Mouse (Mus musculus) limb, embryonic 14.5 days (tissue): ENCODE measurements around the gene Syt2. TPM values are rescaled to one million over a fixed set of nuclear protein-coding genes. Genes with fewer than 3 reads are reported as not detected.

Experiments
- ATAC-seq: fragments of 200-750 bp; cut with Nextera tagmentation; 2 replicates; pipeline ENCODE4 v1.8.0; 2017; ENCODE audit warnings: low read depth, moderate number of reproducible peaks, moderate TSS enrichment; ENCODE audit not compliant: low FRiP score
- DNase-seq: peaks from one replicate; pipeline ENCODE4 v3.0.0-alpha.2; 2015; ENCODE audit warnings: low spot score
- H3K27ac ChIP-seq: fragments of 300-500 bp; sonication (generic); replicated peaks from 2 replicates; pipeline ENCODE4 v1.5.1; 2014; ENCODE audit warnings: low read depth, mild to moderate bottlenecking, low read length, moderate library complexity, mixed read lengths
- H3K27me3 ChIP-seq: fragments of 300-500 bp; sonication (generic); 2 replicates; pipeline ENCODE4 v1.6.1; 2014; ENCODE audit warnings: low read length, mixed read lengths; ENCODE audit not compliant: control insufficient read depth, insufficient read depth
- H3K36me3 ChIP-seq: fragments of 300-500 bp; sonication (generic); 2 replicates; pipeline ENCODE4 v1.6.1; 2014; ENCODE audit warnings: mild to moderate bottlenecking, low read length, moderate library complexity, mixed read lengths; ENCODE audit not compliant: control insufficient read depth, insufficient read depth
- H3K4me1 ChIP-seq: fragments of 300-500 bp; sonication (generic); 2 replicates; pipeline ENCODE4 v1.6.1; 2014; ENCODE audit warnings: antibody characterized with exemption, low read length, mixed read lengths; ENCODE audit not compliant: control insufficient read depth, insufficient read depth
- H3K4me2 ChIP-seq: fragments of 300-500 bp; sonication (generic); replicated peaks from 2 replicates; pipeline ENCODE4 v1.6.1; 2014; ENCODE audit warnings: low read depth, mild to moderate bottlenecking, low read length, moderate library complexity; ENCODE audit not compliant: severe bottlenecking
- H3K4me3 ChIP-seq: fragments of 300-500 bp; sonication (generic); replicated peaks from 2 replicates; pipeline ENCODE4 v1.5.1; 2014; ENCODE audit warnings: low read length
- H3K9ac ChIP-seq: fragments of 300-500 bp; sonication (generic); 2 replicates; pipeline ENCODE4 v1.6.1; 2014; ENCODE audit warnings: mild to moderate bottlenecking, low read depth, low read length, moderate library complexity; ENCODE audit not compliant: severe bottlenecking
- H3K9me3 ChIP-seq: fragments of 300-500 bp; sonication (generic); 2 replicates; pipeline ENCODE4 v1.6.1; 2016; ENCODE audit warnings: low read length; ENCODE audit not compliant: control insufficient read depth
- POLR2A ChIP-seq: fragments of 200-500 bp; IDR thresholded peaks from 2 replicates; pipeline ENCODE4 v1.8.0; 2012; ENCODE audit warnings: inconsistent platforms, mild to moderate bottlenecking, moderate library complexity, borderline replicate concordance; ENCODE audit not compliant: insufficient read depth, insufficient read length; ENCODE audit errors: extremely low read depth
- WGBS: fragments of 180-500 bp; shearing (Covaris S2); extraction: QIAGEN DNeasy Blood & Tissue Kit; methylation state at CpG from one replicate; pipeline ENCODE4 v1.1.7; 2014; 5-methylcytosine and 5-hydroxymethylcytosine counted together
- polyA plus RNA-seq, 2 experiments: library from polyadenylated mRNA; depleted of rRNA in 1 of 2; stranded (reverse) in 1 of 2; unstranded in 1 of 2; fragments of >200 nt; fragmentation: Nextera tagmentation in 1 of 2; extraction: Ambion mirVana in 1 of 2; gene quantifications; 2 replicates each; pipeline versions ENCODE4 v1.2.1 to v1.2.3; 2012 to 2014

Syt2 gene
- polyA plus RNA-seq, 2 experiments = 0.44 to 1.5 TPM

DNA sequence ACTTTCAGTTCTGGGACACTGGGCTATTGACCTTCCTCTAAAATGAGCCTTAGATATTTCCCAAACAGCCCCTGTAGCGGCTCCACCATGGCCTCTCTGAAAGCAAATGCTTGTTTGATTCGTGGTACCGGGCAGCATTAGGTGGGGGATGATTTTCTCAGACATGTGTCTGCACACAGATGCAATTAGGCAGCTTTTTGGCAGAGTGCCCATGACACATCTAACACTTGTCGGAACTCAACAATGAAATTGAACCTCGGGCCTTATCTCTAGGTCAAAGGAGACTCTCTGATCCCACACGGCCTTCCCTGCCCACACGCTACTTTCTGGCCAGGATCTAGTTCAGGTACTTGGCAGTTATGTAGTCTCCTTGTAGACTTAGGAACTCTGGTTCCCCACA, 12.4 kb downstream of the Syt2 start:
- Histone ChIP-seq H3K27me3 (no peaks in the 10 kb centered on the region), H3K4me1 (0 out of 2 replicates have a peak, but pooled peaks cover under 1% of the 10 kb centered on the region), H3K4me3 (no peak overlapping the region), H3K9me3 (no peaks in the 10 kb centered on the region), H3K9ac (no peak overlapping the region), H3K27ac (no peak overlapping the region), H3K36me3 (no peaks in the 10 kb centered on the region), H3K4me2 (no peak overlapping the region)
- TF ChIP-seq POLR2A = no peak
- ATAC-seq = no peak
- WGBS = 64% methylated on average over 7 of the region's 7 CpGs
- DNase-seq = no peak

DNA sequence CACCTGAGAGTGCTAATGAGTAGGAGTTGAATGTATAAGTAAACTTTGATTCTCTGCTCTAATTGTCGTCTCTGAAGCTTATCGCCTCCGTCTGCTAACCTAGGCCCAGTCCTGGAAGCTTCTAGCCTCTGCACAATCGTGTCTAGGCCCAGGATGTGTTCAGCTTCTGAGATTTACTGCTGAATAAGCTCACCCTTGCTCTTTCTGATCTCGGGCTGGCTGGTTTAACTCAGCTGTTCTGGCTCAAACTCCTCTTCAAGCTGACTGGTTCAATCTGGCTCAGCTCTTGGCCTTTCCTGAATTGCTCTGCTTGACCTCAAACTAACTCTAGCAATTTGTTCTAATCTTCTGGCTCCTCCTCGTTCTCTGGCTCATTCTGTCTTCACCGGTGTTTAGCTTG, 13.7 kb downstream of the Syt2 start:
- H3K9ac ChIP-seq = no peak overlapping the region
- H3K4me2 ChIP-seq = no peak overlapping the region
- H3K9me3 ChIP-seq = no peaks in the 10 kb centered on the region
- 46% methylated on average over 7 of the region's 7 CpGs for WGBS
- H3K4me1 ChIP-seq = no peaks in the 10 kb centered on the region
- H3K4me3 ChIP-seq = no peak overlapping the region
- ATAC-seq (no peak), DNase-seq (no peak)
- H3K27me3 ChIP-seq = no peaks in the 10 kb centered on the region
- H3K36me3 ChIP-seq = no peaks in the 10 kb centered on the region
- TF ChIP-seq POLR2A = no peak
- H3K27ac ChIP-seq = no peak overlapping the region

DNA sequence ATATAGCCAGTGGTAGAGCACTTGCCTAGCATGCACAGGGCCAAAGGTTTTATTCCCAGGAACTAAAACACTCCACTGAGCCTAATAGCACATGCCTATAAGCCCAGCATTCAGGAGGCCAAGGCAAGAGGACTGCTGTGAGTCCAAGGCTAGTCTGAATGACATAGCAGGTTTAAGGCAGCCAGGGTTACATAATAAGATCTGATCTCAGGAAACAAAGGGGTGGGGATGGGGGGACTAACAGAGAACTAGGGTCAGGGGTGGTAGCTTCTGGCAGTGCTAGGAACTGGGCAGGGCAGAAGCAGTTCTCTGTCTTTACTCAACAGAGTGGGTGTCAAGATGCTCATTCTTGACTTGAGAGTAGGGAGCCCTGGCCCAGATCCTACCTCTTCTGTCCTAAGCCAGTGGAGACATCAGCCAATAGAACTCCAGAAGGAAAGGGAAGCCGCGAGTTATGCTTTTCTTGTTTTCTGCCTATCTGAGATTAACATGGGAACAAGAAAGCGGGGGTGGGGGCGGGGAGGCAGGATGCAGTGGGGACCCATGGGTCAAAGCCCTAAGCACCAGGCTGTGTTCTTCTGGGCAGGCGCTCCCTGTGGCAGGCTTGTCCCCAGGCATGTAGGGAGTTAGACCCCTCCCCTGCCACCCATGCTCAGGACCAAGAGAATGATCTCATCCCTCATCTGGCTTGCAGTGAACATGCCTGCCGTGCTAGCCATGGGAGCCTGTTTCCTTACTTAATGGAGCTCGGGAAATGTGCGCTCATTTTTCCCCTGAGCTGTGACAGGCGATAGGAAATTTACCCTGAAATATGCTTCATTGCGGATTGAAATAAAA, 25.0 kb downstream of the Syt2 start:
- H3K36me3 ChIP-seq = no peaks in the 10 kb centered on the region
- H3K27ac ChIP-seq = no peak overlapping the region
- H3K4me1 ChIP-seq = no peaks in the 10 kb centered on the region
- no peak overlapping the region for H3K9ac ChIP-seq
- no peak overlapping the region for H3K4me3 ChIP-seq
- H3K4me2 ChIP-seq = no peak overlapping the region
- WGBS = 76% methylated on average over 10 of the region's 10 CpGs
- no peak for DNase-seq
- H3K9me3 ChIP-seq = no peaks in the 10 kb centered on the region
- ATAC-seq = no peak
- no peaks in the 10 kb centered on the region for H3K27me3 ChIP-seq
- no peak for TF ChIP-seq POLR2A

DNA sequence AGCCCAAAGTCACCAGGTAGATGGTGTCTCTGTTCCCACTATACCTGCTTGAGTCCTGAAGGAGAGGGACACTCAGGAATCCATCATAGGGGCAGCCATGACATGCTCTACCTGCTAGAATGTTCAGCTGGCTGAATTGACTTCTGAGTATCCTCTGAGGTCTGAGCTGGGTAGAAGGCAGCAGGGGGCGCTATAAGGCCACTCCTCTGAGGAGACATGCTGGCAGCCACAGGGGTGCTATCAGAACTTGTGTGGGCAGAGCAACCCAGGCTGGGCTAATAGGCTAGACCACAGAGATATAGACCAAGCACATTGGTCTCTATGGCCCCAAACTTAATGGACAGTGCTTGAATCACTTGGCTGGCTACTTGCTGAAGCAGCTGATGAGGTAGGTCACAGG, 27.8 kb downstream of the Syt2 start:
- Histone ChIP-seq H3K4me3 (no peak overlapping the region), H3K36me3 (no peaks in the 10 kb centered on the region), H3K27me3 (no peaks in the 10 kb centered on the region), H3K4me1 (no peaks in the 10 kb centered on the region), H3K27ac (no peak overlapping the region), H3K9ac (no peak overlapping the region), H3K9me3 (no peaks in the 10 kb centered on the region), H3K4me2 (no peak overlapping the region)
- 8% methylated on average over 1 of the region's 1 CpGs for WGBS
- no peak for TF ChIP-seq POLR2A
- ATAC-seq (no peak), DNase-seq (no peak)

DNA sequence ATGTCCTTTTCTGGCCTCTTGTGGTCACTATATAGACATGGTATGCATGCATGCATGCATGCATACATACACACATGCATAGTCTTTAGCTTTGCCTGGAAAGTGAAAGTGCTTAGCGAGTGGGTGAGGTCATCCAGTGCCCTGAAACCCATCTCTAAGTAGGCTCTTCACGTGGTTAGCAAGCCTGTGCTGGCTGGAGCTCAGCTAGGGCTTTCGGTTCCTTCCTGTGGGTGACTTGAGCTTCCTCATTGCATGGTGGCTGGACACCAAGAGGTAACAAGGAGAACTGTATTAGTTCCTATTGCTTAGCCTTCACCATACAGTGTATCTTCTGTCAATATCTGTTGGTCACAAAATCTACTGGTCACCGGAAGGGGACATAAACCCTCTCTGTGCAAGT, 33.0 kb downstream of the Syt2 start:
- Histone ChIP-seq H3K27ac (no peak overlapping the region), H3K9ac (no peak overlapping the region), H3K4me1 (no peaks in the 10 kb centered on the region), H3K4me2 (no peak overlapping the region), H3K4me3 (no peak overlapping the region), H3K9me3 (no peaks in the 10 kb centered on the region), H3K36me3 (no peaks in the 10 kb centered on the region), H3K27me3 (no peaks in the 10 kb centered on the region)
- ATAC-seq (no peak), DNase-seq (no peak)
- WGBS = 81% methylated on average over 4 of the region's 4 CpGs
- TF ChIP-seq POLR2A = no peak
